Mouse (Mus musculus) hindbrain, postnatal 0 days (tissue): ENCODE data around the gene Atp8a2. TPM values are rescaled to one million over a fixed set of nuclear protein-coding genes. Genes with fewer than 3 reads are reported as not detected.
A peak's percentile ranks its signal among the peaks of the same experiment; 100 is the strongest.

Experiments used
- ATAC-seq: fragments of 200-750 bp; cut with Nextera tagmentation; 2 replicates; pipeline ENCODE4 v1.8.0; 2017; ENCODE audit warnings: mild to moderate bottlenecking, moderate TSS enrichment, moderate library complexity
- DNase-seq: peaks from one replicate; pipeline ENCODE4 v3.0.0-alpha.2; 2015; ENCODE audit warnings: low spot score
- H3K27ac ChIP-seq: fragments of 300-500 bp; sonication (generic); 2 replicates; pipeline ENCODE4 v1.5.1; 2014; ENCODE audit warnings: mild to moderate bottlenecking
- H3K27me3 ChIP-seq: fragments of 300-500 bp; sonication (generic); 2 replicates; pipeline ENCODE4 v1.6.1; 2014; ENCODE audit warnings: low read length, mixed read lengths; ENCODE audit not compliant: insufficient read depth
- H3K36me3 ChIP-seq: fragments of 300-500 bp; sonication (generic); 2 replicates; pipeline ENCODE4 v1.6.1; 2014; ENCODE audit warnings: low read length, mixed read lengths; ENCODE audit not compliant: insufficient read depth
- H3K4me1 ChIP-seq: fragments of 300-500 bp; sonication (generic); 2 replicates; pipeline ENCODE4 v1.6.1; 2014; ENCODE audit warnings: antibody characterized with exemption, low read length, mixed read lengths; ENCODE audit not compliant: insufficient read depth
- H3K4me2 ChIP-seq: fragments of 300-500 bp; sonication (generic); 2 replicates; pipeline ENCODE4 v1.6.1; 2014; ENCODE audit warnings: low read depth, mild to moderate bottlenecking, low read length, moderate library complexity, mixed read lengths
- H3K4me3 ChIP-seq: fragments of 300-500 bp; sonication (generic); 2 replicates; pipeline ENCODE4 v1.5.1; 2014; ENCODE audit warnings: low read length
- H3K9ac ChIP-seq: fragments of 300-500 bp; sonication (generic); replicated peaks from 2 replicates; pipeline ENCODE4 v1.6.1; 2014; ENCODE audit warnings: mild to moderate bottlenecking, low read length, moderate library complexity, mixed read lengths
- H3K9me3 ChIP-seq: fragments of 300-500 bp; sonication (generic); 2 replicates; pipeline ENCODE4 v1.6.1; 2016; ENCODE audit warnings: low read length, mixed read lengths
- CTCF ChIP-seq: IDR thresholded peaks from 2 replicates; pipeline ENCODE4 v1.5.1; 2016; ENCODE audit warnings: antibody characterized with exemption, control low read depth, low read depth
- WGBS: fragments of 180-500 bp; shearing (Covaris S2); extraction: QIAGEN DNeasy Blood & Tissue Kit; methylation state at CpG from one replicate; pipeline ENCODE4 v1.1.7; 2014; 5-methylcytosine and 5-hydroxymethylcytosine counted together
- polyA plus RNA-seq: library from polyadenylated mRNA; unstranded; fragments of >200 nt; fragmentation: Nextera tagmentation; extraction: Ambion mirVana; gene quantifications from 2 replicates; pipeline ENCODE4 v1.2.1, GENCODE M21; 2015
- total RNA-seq: library from RNA; depleted of rRNA; stranded (reverse); fragments of >200 nt; gene quantifications from 2 replicates; pipeline ENCODE4 v1.2.3, GENCODE M21; 2014

The Atp8a2 gene
- total and polyA plus RNA-seq, 2 experiments from 2014 or later, result 29.1 to 41.7 TPM

DNA sequence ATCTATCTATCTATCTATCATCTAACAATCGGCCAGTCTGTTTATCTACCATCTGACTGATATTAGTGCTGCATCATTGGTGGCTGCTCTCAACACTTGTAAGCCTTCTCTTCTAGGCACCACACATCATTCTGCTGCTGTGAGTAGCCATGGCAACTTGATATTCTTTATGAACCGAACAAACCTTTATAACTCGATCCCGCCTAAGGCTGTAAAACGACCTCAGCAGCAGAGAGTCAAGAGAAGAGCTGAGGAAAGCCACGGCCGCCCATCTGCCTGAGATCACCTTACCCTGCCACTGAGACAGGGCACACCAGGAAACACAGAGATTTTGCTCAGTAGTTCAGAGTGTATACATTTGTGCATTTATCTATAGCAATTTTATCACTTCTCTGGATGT, 329.2 kb downstream of the Atp8a2 start:
- peak overlapping the region; percentile 41; the same call in 1 of the 2 replicates for H3K27ac ChIP-seq

DNA sequence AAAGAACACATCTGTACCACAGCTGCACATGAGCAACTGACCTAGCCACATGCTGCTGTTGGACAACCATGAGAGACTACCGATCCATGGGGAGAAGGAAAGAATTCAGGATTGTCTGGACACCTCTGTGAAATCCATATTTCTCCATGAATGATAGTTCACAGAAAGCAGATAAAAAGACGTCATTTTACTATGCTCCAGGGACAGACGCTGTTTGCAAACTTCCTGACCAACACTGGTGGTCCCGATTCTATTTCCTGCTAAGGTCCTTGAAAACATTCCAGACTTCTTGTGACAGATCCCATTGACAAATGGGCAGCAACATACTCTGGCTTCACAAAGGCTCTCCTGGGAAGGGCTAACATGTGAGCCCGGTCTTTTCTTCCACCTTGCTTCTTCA, 331.0 kb downstream of the Atp8a2 start:
- Histone ChIP-seq H3K36me3 (no peaks in the 10 kb centered on the region), H3K27ac (no peak overlapping the region), H3K4me2 (no peak overlapping the region), H3K27me3 (no peaks in the 10 kb centered on the region), H3K9me3 (peaks cover 3% of the 10 kb centered on the region; the same call in 1 of the 2 replicates), H3K9ac (no peak overlapping the region), H3K4me1 (peaks cover 3% of the 10 kb centered on the region; the same call in 1 of the 2 replicates), H3K4me3 (no peak overlapping the region)
- DNase-seq (no peak), ATAC-seq (no peak)
- WGBS, result 79% methylated on average over 5 of the region's 5 CpGs
- TF ChIP-seq CTCF, result no peak

More for the DNA sequence above, 329.2 kb downstream of the Atp8a2 start:
- TF ChIP-seq CTCF, result no peak
- Histone ChIP-seq H3K4me1 (peaks cover 3% of the 10 kb centered on the region; the same call in 1 of the 2 replicates), H3K4me2 (no peak overlapping the region), H3K27me3 (no peaks in the 10 kb centered on the region), H3K4me3 (no peak overlapping the region), H3K36me3 (no peaks in the 10 kb centered on the region), H3K9me3 (peaks cover 3% of the 10 kb centered on the region; the same call in 1 of the 2 replicates), H3K9ac (no peak overlapping the region)
- DNase-seq, result peak; percentile 14
- ATAC-seq, result peak; percentile 56; the same call in 1 of the 2 replicates
- 49% methylated on average over 7 of the region's 7 CpGs for WGBS

DNA sequence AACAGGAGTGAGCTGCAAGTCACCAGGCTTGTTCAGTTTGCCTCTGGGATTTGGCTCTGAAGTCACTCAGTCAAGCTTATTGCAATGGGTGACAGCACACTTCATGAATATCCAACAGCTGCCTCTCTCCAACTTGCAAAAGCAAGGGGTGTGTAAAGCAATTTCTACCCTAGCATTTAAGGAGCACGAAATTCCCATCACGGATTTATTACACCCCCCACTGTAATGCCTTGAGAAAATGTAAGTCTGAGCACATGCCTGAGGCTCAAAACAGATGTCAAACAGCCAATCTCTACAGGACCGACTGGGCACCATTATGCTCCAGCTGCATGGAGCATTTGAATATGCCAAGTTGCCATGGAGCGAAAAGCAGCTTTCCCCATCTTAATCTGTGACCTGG, 334.6 kb downstream of the Atp8a2 start:
- ATAC-seq (peak; percentile 58; the same call in 1 of the 2 replicates), DNase-seq (peak; percentile 51)
- no peak overlapping the region for H3K4me3 ChIP-seq
- no peak overlapping the region for H3K27ac ChIP-seq
- H3K27me3 ChIP-seq, result no peaks in the 10 kb centered on the region
- WGBS, result 23% methylated on average over 4 of the region's 4 CpGs
- no peak for TF ChIP-seq CTCF
- H3K36me3 ChIP-seq, result no peaks in the 10 kb centered on the region
- H3K4me1 ChIP-seq, result no peaks in the 10 kb centered on the region
- no peak overlapping the region for H3K4me2 ChIP-seq
- H3K9ac ChIP-seq, result no peak overlapping the region
- peaks cover 3% of the 10 kb centered on the region; the same call in 1 of the 2 replicates for H3K9me3 ChIP-seq

DNA sequence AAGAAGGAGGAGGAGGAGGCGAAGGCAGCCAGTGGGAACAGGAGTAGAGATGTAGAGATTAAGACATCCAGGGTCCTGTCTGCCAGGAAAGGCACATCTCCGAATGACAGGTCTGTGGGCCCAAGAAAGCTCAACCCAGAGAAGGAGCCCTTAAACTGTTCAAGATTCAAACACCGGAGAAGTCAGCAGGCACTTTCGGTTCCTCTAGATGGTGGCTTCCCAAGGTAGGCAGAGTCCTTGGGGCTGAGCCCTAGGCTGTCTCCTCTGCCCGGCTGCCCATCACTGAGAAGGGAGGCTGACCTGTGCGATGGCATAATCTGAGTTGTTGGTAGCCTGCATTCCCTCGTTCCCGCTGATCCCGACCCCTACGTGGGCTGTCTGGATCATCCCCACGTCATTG, 337.1 kb downstream of the Atp8a2 start:
- Histone ChIP-seq H3K36me3 (no peaks in the 10 kb centered on the region), H3K4me3 (no peak overlapping the region), H3K9me3 (peaks cover 3% of the 10 kb centered on the region; the same call in 1 of the 2 replicates), H3K9ac (no peak overlapping the region), H3K4me1 (no peaks in the 10 kb centered on the region), H3K27me3 (no peaks in the 10 kb centered on the region), H3K4me2 (no peak overlapping the region), H3K27ac (no peak overlapping the region)
- DNase-seq, result no peak
- WGBS, result 92% methylated on average over 11 of the region's 11 CpGs
- no peak for ATAC-seq
- no peak for TF ChIP-seq CTCF

DNA sequence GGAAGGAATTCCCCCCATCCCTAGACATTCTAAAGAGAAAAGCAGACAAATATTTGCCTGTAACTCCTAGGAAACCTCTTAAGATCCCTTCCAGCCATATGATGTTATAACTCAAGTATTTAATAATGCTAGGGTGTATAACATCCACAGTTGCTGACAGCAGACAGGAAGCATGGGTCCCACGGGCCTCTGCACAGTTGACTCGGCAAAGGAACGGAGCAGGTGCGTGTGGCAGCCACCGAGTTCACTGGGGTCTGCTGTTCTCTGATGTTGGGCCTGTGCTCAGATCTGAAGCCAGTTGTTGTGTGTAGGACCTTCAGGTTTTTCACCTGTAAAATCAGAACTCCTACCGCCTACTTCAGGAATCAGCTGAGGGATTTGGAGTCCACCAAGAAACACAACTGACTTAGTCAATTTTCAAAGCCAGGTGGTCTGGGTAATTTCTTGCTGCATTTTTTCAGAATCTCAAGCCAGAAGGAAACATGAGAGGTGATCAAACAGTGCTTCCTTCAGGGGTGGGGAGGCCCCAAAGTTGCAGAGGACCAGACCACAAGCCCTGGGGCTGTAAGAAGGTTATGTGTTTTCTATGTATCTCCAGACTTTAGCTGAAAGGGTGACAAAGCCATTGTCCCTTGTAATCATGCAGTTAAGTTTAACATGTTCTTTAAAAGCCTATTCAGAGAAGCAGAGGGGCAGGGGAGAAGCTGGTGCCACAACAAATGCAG, 338.3 kb downstream of the Atp8a2 start:
- no peaks in the 10 kb centered on the region for H3K36me3 ChIP-seq
- H3K4me2 ChIP-seq, result no peak overlapping the region
- no peaks in the 10 kb centered on the region for H3K4me1 ChIP-seq
- H3K27me3 ChIP-seq, result no peaks in the 10 kb centered on the region
- DNase-seq (no peak), ATAC-seq (no peak)
- no peak for TF ChIP-seq CTCF
- WGBS, result 77% methylated on average over 6 of the region's 6 CpGs
- H3K4me3 ChIP-seq, result no peak overlapping the region
- H3K27ac ChIP-seq, result no peak overlapping the region
- H3K9me3 ChIP-seq, result no peaks in the 10 kb centered on the region
- H3K9ac ChIP-seq, result no peak overlapping the region

DNA sequence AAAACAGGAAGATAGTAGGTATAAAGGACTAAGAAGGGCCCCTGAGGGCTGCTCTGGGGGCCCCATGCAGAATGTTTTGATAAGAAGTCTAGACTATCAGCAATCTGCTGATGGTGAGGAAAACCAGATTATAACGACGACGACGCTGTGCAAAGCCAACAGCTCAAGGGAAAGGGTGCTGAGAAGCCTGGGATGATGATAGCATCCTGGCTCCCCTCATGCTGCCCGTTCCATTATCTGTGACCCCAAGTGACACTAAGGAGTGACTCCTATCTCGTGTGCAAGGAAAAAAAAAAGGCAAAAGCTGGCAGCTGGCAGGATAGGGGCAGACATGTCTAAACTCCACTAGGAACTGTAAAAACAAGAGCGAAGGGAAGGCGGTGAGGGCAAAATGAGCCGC, 343.8 kb downstream of the Atp8a2 start:
- H3K4me2 ChIP-seq, result no peak overlapping the region
- no peak for TF ChIP-seq CTCF
- no peak overlapping the region for H3K27ac ChIP-seq
- DNase-seq, result no peak
- no peaks in the 10 kb centered on the region for H3K4me1 ChIP-seq
- WGBS, result 76% methylated on average over 9 of the region's 9 CpGs
- H3K9me3 ChIP-seq, result no peaks in the 10 kb centered on the region
- H3K4me3 ChIP-seq, result no peak overlapping the region
- H3K9ac ChIP-seq, result no peak overlapping the region
- H3K27me3 ChIP-seq, result no peaks in the 10 kb centered on the region
- ATAC-seq, result no peak
- H3K36me3 ChIP-seq, result no peaks in the 10 kb centered on the region

DNA sequence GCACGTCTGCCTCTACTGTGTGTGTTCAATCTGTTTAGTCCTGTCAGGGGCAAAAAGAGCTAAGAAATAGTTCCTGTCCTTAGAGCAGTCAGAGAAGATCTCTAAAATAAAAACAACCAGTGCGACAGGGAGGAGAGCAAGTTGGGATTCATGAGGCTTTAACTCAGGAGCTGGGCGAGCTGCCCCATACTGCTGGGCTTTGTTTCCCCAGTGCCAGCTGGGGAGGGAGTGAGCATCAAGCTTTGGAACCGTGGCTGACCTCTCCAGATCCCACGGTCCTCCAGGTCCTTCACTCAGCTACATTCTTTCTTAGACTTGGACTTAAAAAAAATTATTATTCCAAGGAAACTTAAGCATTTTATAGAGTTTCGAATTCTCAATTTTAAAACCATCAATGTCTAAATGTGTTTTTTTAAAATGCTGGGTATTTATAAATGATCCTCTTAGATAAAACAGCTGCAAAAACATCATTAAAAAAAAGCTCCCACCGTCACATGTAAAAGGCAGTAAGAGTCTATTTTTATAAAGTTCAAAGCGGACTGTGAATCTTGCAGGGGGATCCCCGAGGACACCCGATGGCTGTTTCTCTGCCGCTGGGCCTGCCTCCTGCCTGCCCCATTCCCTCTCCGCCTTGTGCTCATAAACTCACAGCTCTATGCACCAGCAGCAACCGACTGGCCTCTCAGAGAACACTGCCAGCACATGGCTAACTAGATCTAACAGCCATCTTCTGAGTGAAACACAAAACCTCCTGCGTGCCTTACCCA, 350.2 kb downstream of the Atp8a2 start:
- 34% methylated on average over 14 of the region's 14 CpGs for WGBS
- H3K9ac ChIP-seq, result no peak overlapping the region
- no peaks in the 10 kb centered on the region for H3K9me3 ChIP-seq
- ATAC-seq (no peak), DNase-seq (no peak)
- H3K4me1 ChIP-seq, result no peaks in the 10 kb centered on the region
- H3K4me2 ChIP-seq, result no peak overlapping the region
- H3K4me3 ChIP-seq, result no peak overlapping the region
- no peak for TF ChIP-seq CTCF
- H3K36me3 ChIP-seq, result no peaks in the 10 kb centered on the region
- H3K27me3 ChIP-seq, result no peaks in the 10 kb centered on the region
- no peak overlapping the region for H3K27ac ChIP-seq
